Mouse (Mus musculus) cerebellum, adult 2 months (tissue): ENCODE data around the gene Tbc1d8. TPM values are rescaled to one million over a fixed set of nuclear protein-coding genes. Genes with fewer than 3 reads are reported as not detected.
A peak's percentile ranks its signal among the peaks of the same experiment; 100 is the strongest.

Experiments used
- DNase-seq, 2 experiments: peaks; one replicate each; pipeline ENCODE4 v3.0.0; 2021
- H3K27ac ChIP-seq: fragments of 200-500 bp; 2 replicates; pipeline ENCODE4 v1.5.1; 2012; ENCODE audit warnings: low read length, control low read depth, inconsistent platforms; ENCODE audit not compliant: insufficient read depth
- H3K27me3 ChIP-seq: fragments of 200-500 bp; 2 replicates; pipeline ENCODE4 v1.6.1; 2012; ENCODE audit warnings: inconsistent platforms, mild to moderate bottlenecking, low read length, moderate library complexity; ENCODE audit not compliant: control insufficient read depth, insufficient read depth
- H3K4me1 ChIP-seq: fragments of 200-500 bp; 2 replicates; pipeline ENCODE4 v1.6.1; 2011; ENCODE audit warnings: low read length; ENCODE audit not compliant: control insufficient read depth, insufficient read depth
- H3K4me3 ChIP-seq: fragments of 200-500 bp; replicated peaks from 2 replicates; pipeline ENCODE3; 2011; ENCODE audit warnings: mild to moderate bottlenecking, low read depth, low read length, control low read depth; ENCODE audit not compliant: insufficient read depth
- CTCF ChIP-seq: fragments of 200-500 bp; IDR thresholded peaks from 2 replicates; pipeline ENCODE4 v1.5.1; 2011; ENCODE audit warnings: low read depth, mild to moderate bottlenecking, control low read depth, low read length, moderate library complexity, borderline replicate concordance; ENCODE audit not compliant: insufficient read depth
- POLR2A ChIP-seq: fragments of 200-500 bp; IDR thresholded peaks from 2 replicates; pipeline ENCODE4 v1.6.1; 2011; ENCODE audit warnings: low read length, control low read depth, borderline replicate concordance; ENCODE audit not compliant: insufficient read depth
- WGBS: fragments of 180-500 bp; shearing (Covaris S2); methylation state at CpG from one replicate; pipeline ENCODE4 v1.1.7; 2018; 5-methylcytosine and 5-hydroxymethylcytosine counted together
- polyA plus RNA-seq: library from polyadenylated mRNA; depleted of rRNA; stranded (reverse); fragments of >200 nt; gene quantifications from 2 replicates; pipeline ENCODE4 v1.2.3, GENCODE M21; 2012; rRNA removed

The Tbc1d8 gene
- polyA plus RNA-seq = 29.2 and 34.0 TPM in 2 replicates

- H3K27me3 ChIP-seq = no peaks in the 10 kb centered on the region
- peak; percentile 87 to 90 for DNase-seq
- peaks cover 7% of the 10 kb centered on the region for H3K4me1 ChIP-seq
- H3K27ac ChIP-seq = peak within 1 kb of the TSS; percentile 69
- no peak for TF ChIP-seq CTCF
- TF ChIP-seq POLR2A = peak; percentile 80
- under 1% methylated on average over 83 of the region's 90 CpGs for WGBS
- peak within 1 kb of the TSS; percentile 97 for H3K4me3 ChIP-seq
Measured at GRCm38 (mm10) chr1:39478057-39478895, at the start of gene Tbc1d8. Gene Tbc1d8, minus strand, starts transcription at chr1:39478755.

- TF ChIP-seq CTCF (no peak), POLR2A (no peak)
- H3K4me1 ChIP-seq = no peaks in the 10 kb centered on the region
- H3K27me3 ChIP-seq = no peaks in the 10 kb centered on the region
- no peak overlapping the region for H3K27ac ChIP-seq
- H3K4me3 ChIP-seq = no peak overlapping the region
- 76% methylated on average over 6 of the region's 6 CpGs for WGBS
- no peak for DNase-seq
Measured at GRCm38 (mm10) chr1:39528319-39528718, 49.8 kb upstream of the Tbc1d8 start.

- Histone ChIP-seq H3K4me3 (no peak overlapping the region), H3K27me3 (no peaks in the 10 kb centered on the region), H3K27ac (no peak overlapping the region), H3K4me1 (no peaks in the 10 kb centered on the region)
- DNase-seq = peak; percentile 51 to 70
- TF ChIP-seq POLR2A (no peak), CTCF (peak; percentile 82)
- 11% methylated on average over 7 of the region's 7 CpGs for WGBS
Measured at GRCm38 (mm10) chr1:39527432-39527831, 48.9 kb upstream of the Tbc1d8 start.

DNA sequence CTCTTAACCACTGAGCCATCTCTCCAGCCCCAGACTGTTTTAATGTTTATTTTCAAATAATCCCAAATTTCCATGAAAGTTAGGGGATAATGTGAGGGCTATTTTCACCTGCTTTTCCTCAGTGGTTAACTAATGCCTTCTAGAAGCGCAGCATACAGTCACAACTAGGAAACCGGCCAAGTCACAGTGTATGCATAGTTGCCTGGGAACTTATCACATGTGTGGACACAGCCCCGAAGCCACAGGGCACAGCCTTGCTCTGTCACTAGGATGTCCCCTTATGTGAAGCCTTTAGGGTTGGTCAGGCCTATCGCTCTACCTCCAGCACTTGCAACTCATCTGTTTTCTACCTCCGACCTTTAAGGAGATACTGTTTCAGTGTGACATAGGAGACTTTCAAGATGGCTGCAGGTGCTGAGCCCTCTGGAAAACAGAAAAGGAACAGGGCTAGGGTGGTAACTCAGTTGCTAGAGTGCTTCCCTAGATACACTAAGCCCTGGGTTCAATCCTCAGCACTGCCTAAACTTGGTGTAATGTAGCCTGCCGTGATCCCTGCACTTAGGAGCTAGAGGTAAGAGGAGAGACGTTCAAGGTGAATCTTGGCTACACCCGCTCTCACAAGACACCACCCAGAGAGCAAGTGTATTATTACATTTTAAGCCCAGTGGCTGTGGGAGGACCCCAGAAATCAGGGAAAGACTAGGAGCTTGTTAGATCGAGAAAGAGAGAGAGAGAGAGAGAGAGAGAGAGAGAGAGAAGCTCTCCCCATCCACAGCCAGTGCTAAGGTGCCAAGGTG lies 48.0 kb upstream of the Tbc1d8 start:
- DNase-seq = no peak
- no peak overlapping the region for H3K27ac ChIP-seq
- H3K4me3 ChIP-seq = no peak overlapping the region
- WGBS = 80% methylated on average over 9 of the region's 9 CpGs
- no peaks in the 10 kb centered on the region for H3K4me1 ChIP-seq
- TF ChIP-seq POLR2A (no peak), CTCF (no peak)
- no peaks in the 10 kb centered on the region for H3K27me3 ChIP-seq

DNA sequence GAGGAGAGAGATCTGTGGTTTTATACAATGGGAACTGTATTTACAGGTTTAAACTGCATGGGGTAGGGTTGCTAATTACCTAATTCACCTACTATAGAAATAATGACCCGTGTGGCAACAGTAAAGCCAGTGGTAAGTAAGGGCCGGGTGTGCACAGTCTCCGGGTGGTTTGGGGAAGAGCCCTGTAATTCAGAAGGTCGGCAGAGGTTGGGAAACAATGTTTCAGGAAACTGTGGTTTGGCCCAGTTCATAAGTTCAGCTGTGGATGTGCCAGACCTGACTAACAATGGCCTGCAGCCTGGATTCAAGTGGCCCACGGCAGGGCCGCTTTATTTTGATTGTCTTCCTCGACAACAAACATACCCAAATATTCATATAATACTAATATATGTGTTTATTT lies 47.2 kb upstream of the Tbc1d8 start:
- 81% methylated on average over 7 of the region's 7 CpGs for WGBS
- H3K27me3 ChIP-seq = no peaks in the 10 kb centered on the region
- no peaks in the 10 kb centered on the region for H3K4me1 ChIP-seq
- H3K27ac ChIP-seq = no peak overlapping the region
- H3K4me3 ChIP-seq = no peak overlapping the region
- DNase-seq = no peak
- TF ChIP-seq CTCF (no peak), POLR2A (no peak)

DNA sequence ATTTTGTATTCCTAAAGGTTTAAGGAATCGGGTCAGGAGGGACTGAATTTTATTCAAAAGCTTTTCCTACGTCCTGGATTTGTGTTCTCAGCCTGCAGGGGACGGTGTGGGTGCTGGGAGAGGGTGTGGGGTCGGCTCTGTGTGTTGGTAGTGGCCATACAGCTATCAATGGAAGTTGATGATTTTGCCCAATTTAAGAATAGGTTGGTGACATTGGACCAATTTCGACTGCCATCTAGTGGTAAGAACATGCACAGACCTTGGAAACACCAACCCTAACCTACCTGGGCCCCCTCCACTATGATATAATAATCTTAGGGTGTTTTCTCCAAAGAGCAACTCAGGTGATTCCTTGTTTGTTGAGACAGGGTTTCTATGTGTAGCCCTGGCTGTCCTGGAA lies 44.0 kb upstream of the Tbc1d8 start:
- Histone ChIP-seq H3K27ac (no peak overlapping the region), H3K4me1 (no peaks in the 10 kb centered on the region), H3K27me3 (no peaks in the 10 kb centered on the region), H3K4me3 (no peak overlapping the region)
- TF ChIP-seq CTCF = peak; percentile 74
- TF ChIP-seq POLR2A = no peak
- WGBS = 21% methylated on average over 5 of the region's 5 CpGs
- peak; percentile 40 to 41 for DNase-seq

DNA sequence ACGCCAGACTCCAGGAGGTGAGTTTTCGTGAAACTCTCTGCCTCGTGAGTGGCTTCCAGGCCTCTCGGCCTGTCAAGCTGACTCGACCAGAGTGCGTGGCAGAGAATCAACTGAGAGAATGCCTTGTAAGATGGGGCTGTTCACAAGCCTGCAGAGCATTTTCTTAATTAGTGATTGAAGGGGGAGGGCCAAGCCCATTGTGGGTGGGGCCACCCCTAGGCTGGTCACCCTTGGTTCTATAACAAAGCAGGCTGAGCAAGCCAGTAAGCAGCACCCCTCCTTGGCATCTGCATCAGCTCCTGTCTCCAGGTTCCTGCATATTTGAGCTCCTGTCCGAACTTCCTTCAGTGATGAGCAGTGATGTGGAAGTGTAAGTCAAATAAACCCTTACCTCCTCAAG lies 42.8 kb upstream of the Tbc1d8 start:
- no peak for TF ChIP-seq POLR2A
- TF ChIP-seq CTCF = no peak
- no peaks in the 10 kb centered on the region for H3K27me3 ChIP-seq
- DNase-seq = no peak
- H3K4me1 ChIP-seq = peaks cover 3% of the 10 kb centered on the region; the same call in 1 of the 2 replicates
- no peak overlapping the region for H3K27ac ChIP-seq
- WGBS = 87% methylated on average over 7 of the region's 7 CpGs
- no peak overlapping the region for H3K4me3 ChIP-seq

GRCm38 (mm10) chr1:39515303-39515991 lies 36.9 kb upstream of the Tbc1d8 start:
- TF ChIP-seq POLR2A (peak; percentile 41; the same call in 1 of the 2 replicates), CTCF (no peak)
- Histone ChIP-seq H3K27ac (peak overlapping the region; percentile 74), H3K4me3 (no peak overlapping the region), H3K27me3 (no peaks in the 10 kb centered on the region), H3K4me1 (peaks cover 18% of the 10 kb centered on the region)
- peak; percentile 77 to 86 for DNase-seq
- 18% methylated on average over 10 of the region's 10 CpGs for WGBS
